Mouse (Mus musculus) kidney, postnatal 0 days (tissue): Measurements from ENCODE around the gene Shisal2a. TPM values are rescaled to one million over a fixed set of nuclear protein-coding genes. Genes with fewer than 3 reads are reported as not detected.

Experiments
- ATAC-seq: fragments of 200-750 bp; cut with Nextera tagmentation; replicated peaks from 2 replicates; pipeline ENCODE4 v1.8.0; 2017; ENCODE audit warnings: low read depth, moderate number of reproducible peaks, moderate TSS enrichment, moderate library complexity; ENCODE audit not compliant: low FRiP score
- DNase-seq: peaks from one replicate; pipeline ENCODE4 v3.0.0-alpha.2; 2016; ENCODE audit warnings: low spot score
- H3K27ac ChIP-seq: fragments of 300-500 bp; sonication (generic); 2 replicates; pipeline ENCODE4 v1.5.1; 2014; ENCODE audit warnings: mild to moderate bottlenecking
- H3K27me3 ChIP-seq: fragments of 300-500 bp; sonication (generic); 2 replicates; pipeline ENCODE4 v1.6.1; 2014; ENCODE audit warnings: low read length, mixed read lengths; ENCODE audit not compliant: insufficient read depth
- H3K36me3 ChIP-seq: fragments of 300-500 bp; sonication (generic); 2 replicates; pipeline ENCODE4 v1.6.1; 2014; ENCODE audit warnings: low read length, mixed read lengths; ENCODE audit not compliant: insufficient read depth
- H3K4me1 ChIP-seq: fragments of 300-500 bp; sonication (generic); replicated peaks from 2 replicates; pipeline ENCODE4 v1.6.1; 2014; ENCODE audit warnings: antibody characterized with exemption, low read length, mixed read lengths; ENCODE audit not compliant: insufficient read depth
- H3K4me2 ChIP-seq: fragments of 300-500 bp; sonication (generic); 2 replicates; pipeline ENCODE4 v1.6.1; 2014; ENCODE audit warnings: mild to moderate bottlenecking, low read length, moderate library complexity, mixed read lengths
- H3K4me3 ChIP-seq: fragments of 300-500 bp; sonication (generic); replicated peaks from 2 replicates; pipeline ENCODE4 v1.5.1; 2014; ENCODE audit warnings: low read depth, low read length
- H3K9ac ChIP-seq: fragments of 300-500 bp; sonication (generic); 2 replicates; pipeline ENCODE4 v1.6.1; 2014; ENCODE audit warnings: low read depth, low read length
- H3K9me3 ChIP-seq: fragments of 300-500 bp; sonication (generic); replicated peaks from 2 replicates; pipeline ENCODE4 v1.6.1; 2016; ENCODE audit warnings: low read length, inconsistent platforms, mixed read lengths
- CTCF ChIP-seq: IDR thresholded peaks from 2 replicates; pipeline ENCODE4 v1.5.1; 2016; ENCODE audit warnings: antibody characterized with exemption, low read depth, mild to moderate bottlenecking, moderate library complexity
- WGBS: fragments of 180-500 bp; shearing (Covaris S2); extraction: QIAGEN DNeasy Blood & Tissue Kit; methylation state at CpG from one replicate; pipeline ENCODE4 v1.1.7; 2014; 5-methylcytosine and 5-hydroxymethylcytosine counted together
- polyA plus RNA-seq: library from polyadenylated mRNA; unstranded; fragments of >200 nt; fragmentation: Nextera tagmentation; extraction: Ambion mirVana; gene quantifications from 2 replicates; pipeline ENCODE4 v1.2.1, GENCODE M21; 2015

Gene Shisal2a
- polyA plus RNA-seq, 1 experiment from 2014 or later: 0.70 TPM

DNA sequence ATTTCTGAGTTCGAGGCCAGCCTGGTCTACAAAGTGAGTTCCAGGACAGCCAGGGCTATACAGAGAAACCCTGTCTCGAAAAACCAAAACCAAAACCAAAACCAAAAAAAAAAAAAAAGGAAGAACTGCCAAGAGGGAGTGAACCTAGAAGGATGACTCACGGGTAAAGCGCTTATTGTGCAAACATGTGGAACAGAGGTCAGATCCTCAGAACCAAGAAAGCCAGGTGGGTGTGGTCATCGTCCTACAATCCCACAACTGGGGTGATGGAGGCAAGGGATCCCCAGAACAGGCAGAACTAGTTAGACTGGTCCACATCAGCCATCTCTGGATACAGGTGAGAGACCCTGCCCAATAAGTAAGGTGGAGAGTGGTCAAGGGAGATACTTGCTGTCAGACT lies 36.0 kb downstream of the Shisal2a start:
- H3K4me3 ChIP-seq: no peak overlapping the region
- H3K27ac ChIP-seq: no peak overlapping the region
- WGBS: 73% methylated on average over 4 of the region's 5 CpGs
- H3K9me3 ChIP-seq: no peaks in the 10 kb centered on the region
- no peaks in the 10 kb centered on the region for H3K27me3 ChIP-seq
- ATAC-seq: no peak; the same call in 1 of the 2 replicates
- TF ChIP-seq CTCF: no peak
- DNase-seq: no peak
- H3K4me1 ChIP-seq: peaks cover 33% of the 10 kb centered on the region
- no peak overlapping the region for H3K9ac ChIP-seq
- no peaks in the 10 kb centered on the region for H3K36me3 ChIP-seq
- no peak overlapping the region for H3K4me2 ChIP-seq

DNA sequence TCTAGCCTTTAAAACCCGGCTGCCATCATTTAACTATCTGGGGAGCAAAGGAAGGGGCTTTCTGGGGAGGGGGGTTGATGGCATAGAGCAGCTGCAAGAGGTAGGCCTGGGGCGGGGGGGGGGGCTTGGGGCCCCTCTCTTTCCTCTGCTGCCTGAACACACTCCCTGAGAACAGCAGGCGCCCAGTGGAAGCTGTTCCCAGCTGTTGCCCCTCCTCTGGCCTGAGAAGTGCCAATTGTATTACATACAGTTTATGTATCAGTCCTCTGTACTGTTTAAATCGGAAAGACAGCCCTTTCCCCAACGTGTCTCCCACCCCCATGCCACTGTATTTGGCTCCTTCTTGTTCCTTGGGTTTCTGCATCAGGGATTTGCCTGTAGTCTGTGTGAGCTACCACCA lies 37.3 kb downstream of the Shisal2a start:
- DNase-seq: no peak
- H3K4me1 ChIP-seq: peaks cover 31% of the 10 kb centered on the region
- H3K4me2 ChIP-seq: no peak overlapping the region
- no peaks in the 10 kb centered on the region for H3K9me3 ChIP-seq
- no peak for ATAC-seq
- H3K4me3 ChIP-seq: no peak overlapping the region
- H3K9ac ChIP-seq: no peak overlapping the region
- no peak for TF ChIP-seq CTCF
- H3K36me3 ChIP-seq: no peaks in the 10 kb centered on the region
- WGBS: 37% methylated on average over 5 of the region's 5 CpGs
- H3K27me3 ChIP-seq: no peaks in the 10 kb centered on the region
- no peak overlapping the region for H3K27ac ChIP-seq

GRCm38 (mm10) chr4:108344631-108345083 lies 38.5 kb downstream of the Shisal2a start:
- Histone ChIP-seq H3K27me3 (no peaks in the 10 kb centered on the region), H3K36me3 (no peaks in the 10 kb centered on the region), H3K27ac (peak overlapping the region; percentile 42; the same call in 1 of the 2 replicates), H3K4me1 (peaks cover 20% of the 10 kb centered on the region), H3K9me3 (no peaks in the 10 kb centered on the region), H3K9ac (no peak overlapping the region), H3K4me2 (no peak overlapping the region), H3K4me3 (no peak overlapping the region)
- DNase-seq (peak; percentile 83), ATAC-seq (no peak)
- TF ChIP-seq CTCF: no peak
- 13% methylated on average over 7 of the region's 7 CpGs for WGBS

- H3K9ac ChIP-seq: no peak overlapping the region
- peaks cover 14% of the 10 kb centered on the region for H3K36me3 ChIP-seq
- 0 out of 2 replicates have a peak, but pooled peaks cover 2% of the 10 kb centered on the region for H3K4me1 ChIP-seq
- no peak overlapping the region for H3K4me3 ChIP-seq
- TF ChIP-seq CTCF: peak; percentile 91
- ATAC-seq (peak; percentile 64), DNase-seq (peak; percentile 93)
- 22% methylated on average over 4 of the region's 4 CpGs for WGBS
- H3K9me3 ChIP-seq: no peaks in the 10 kb centered on the region
- no peak overlapping the region for H3K27ac ChIP-seq
- H3K4me2 ChIP-seq: no peak overlapping the region
- no peaks in the 10 kb centered on the region for H3K27me3 ChIP-seq
Measured at GRCm38 (mm10) chr4:108339277-108339690, 43.9 kb downstream of the Shisal2a start.

DNA sequence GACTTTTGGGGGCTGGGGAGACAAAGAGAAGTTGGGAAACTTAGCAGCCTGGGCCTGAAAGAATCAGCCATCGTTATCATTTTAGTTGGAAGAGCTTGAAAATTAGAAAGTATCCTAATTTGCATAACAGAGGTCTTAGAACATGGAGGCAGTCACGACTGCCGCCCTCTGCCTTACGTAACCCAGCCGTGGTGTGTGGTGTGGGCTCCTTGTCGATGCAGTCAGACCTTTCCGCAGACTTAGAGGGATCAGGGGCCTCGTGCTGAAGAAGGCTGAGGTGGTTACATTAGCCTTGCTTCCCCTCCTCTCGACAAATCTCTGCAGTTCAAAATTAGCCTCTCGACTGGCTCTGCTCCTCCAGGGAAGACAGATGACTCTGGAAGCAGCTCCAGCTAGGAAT lies 44.3 kb downstream of the Shisal2a start:
- Histone ChIP-seq H3K9ac (no peak overlapping the region), H3K27ac (no peak overlapping the region), H3K4me3 (no peak overlapping the region), H3K9me3 (no peaks in the 10 kb centered on the region), H3K36me3 (peaks cover 18% of the 10 kb centered on the region), H3K4me1 (no peaks in the 10 kb centered on the region), H3K27me3 (no peaks in the 10 kb centered on the region), H3K4me2 (no peak overlapping the region)
- no peak for TF ChIP-seq CTCF
- DNase-seq: no peak
- WGBS: 75% methylated on average over 10 of the region's 10 CpGs
- ATAC-seq: no peak

GRCm38 (mm10) chr4:108338321-108338733 lies 44.8 kb downstream of the Shisal2a start:
- no peak overlapping the region for H3K4me2 ChIP-seq
- 58% methylated on average over 9 of the region's 9 CpGs for WGBS
- H3K4me1 ChIP-seq: no peaks in the 10 kb centered on the region
- TF ChIP-seq CTCF: no peak
- no peak overlapping the region for H3K4me3 ChIP-seq
- H3K36me3 ChIP-seq: peaks cover 20% of the 10 kb centered on the region
- ATAC-seq: no peak
- H3K27ac ChIP-seq: no peak overlapping the region
- H3K9ac ChIP-seq: no peak overlapping the region
- no peaks in the 10 kb centered on the region for H3K9me3 ChIP-seq
- DNase-seq: no peak
- no peaks in the 10 kb centered on the region for H3K27me3 ChIP-seq

DNA sequence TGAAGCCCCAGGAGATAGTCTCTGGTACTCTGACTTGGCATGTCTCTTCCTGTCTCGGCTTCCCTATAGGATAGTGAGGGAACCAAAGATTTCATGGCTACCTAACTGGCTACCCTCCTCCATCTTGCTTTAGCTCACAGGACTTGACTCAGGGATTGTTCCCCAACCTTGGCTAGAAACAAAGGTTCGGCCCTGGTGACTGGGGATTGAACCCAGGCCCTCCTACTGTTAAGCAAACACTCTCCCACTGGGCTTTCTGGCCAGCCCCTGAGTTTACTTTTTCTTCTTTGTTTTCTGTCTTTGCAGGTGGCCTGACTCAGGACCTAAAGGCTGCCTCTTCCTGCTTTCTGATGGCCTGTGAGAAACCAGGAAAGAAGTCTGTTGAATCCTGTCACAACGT lies 45.3 kb downstream of the Shisal2a start:
- no peaks in the 10 kb centered on the region for H3K4me1 ChIP-seq
- peaks cover 20% of the 10 kb centered on the region for H3K36me3 ChIP-seq
- no peaks in the 10 kb centered on the region for H3K9me3 ChIP-seq
- H3K4me2 ChIP-seq: no peak overlapping the region
- ATAC-seq (no peak), DNase-seq (no peak)
- no peak overlapping the region for H3K9ac ChIP-seq
- 62% methylated on average over 3 of the region's 3 CpGs for WGBS
- H3K4me3 ChIP-seq: no peak overlapping the region
- no peak overlapping the region for H3K27ac ChIP-seq
- TF ChIP-seq CTCF: no peak
- H3K27me3 ChIP-seq: no peaks in the 10 kb centered on the region
